Comparison of ENCODE assay signal across 8 mouse cellular contexts in the genomic region with DNA sequence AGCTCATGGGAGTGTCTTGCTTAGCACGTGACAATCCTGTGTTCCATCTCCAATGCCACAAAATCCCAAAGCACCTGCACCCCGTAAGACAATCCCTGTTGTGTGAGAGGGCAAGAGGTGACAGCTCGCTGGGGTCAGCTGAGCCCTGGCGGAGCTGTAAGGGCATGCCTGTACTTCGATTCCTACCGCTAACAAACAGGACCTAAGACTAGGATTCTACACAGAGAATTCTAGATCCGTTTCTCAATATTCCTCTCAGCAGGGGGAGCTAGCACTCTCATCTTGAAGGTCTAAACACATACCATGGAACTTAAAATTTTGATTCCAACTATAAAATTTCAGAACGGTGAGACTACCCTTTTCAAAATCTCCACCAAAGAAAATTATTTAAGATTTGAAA. TPM values are rescaled to one million over a fixed set of nuclear protein-coding genes. Genes with fewer than 3 reads are reported as not detected.
DNase-seq lines count a peak whose midpoint lies in the region; ATAC-seq and TF ChIP-seq lines count a peak whose summit lies in the region.

No protein-coding gene starts in this region.

- no peaks in the 10 kb centered on the region for H3K4me1 ChIP-seq in heart, embryonic 16.5 days (ENCODE audit: control insufficient read depth, insufficient read depth, low read length)
- H3K4me1 ChIP-seq in heart, embryonic 12.5 days (replicated peaks) = peaks cover 9% of the 10 kb centered on the region; the same call in 1 of the 2 replicates
- peaks cover 3% of the 10 kb centered on the region; the same call in 1 of the 2 replicates for H3K4me1 ChIP-seq in kidney, adult 2 months (ENCODE audit: control insufficient read depth, insufficient read depth, low read length)
- peaks cover 47% of the 10 kb centered on the region for H3K4me1 ChIP-seq in neural tube, embryonic 11.5 days (ENCODE audit: control insufficient read depth, insufficient read depth, low read length)
- H3K4me1 ChIP-seq in forebrain, embryonic 13.5 days = no peaks in the 10 kb centered on the region

- no peak overlapping the region for H3K27ac ChIP-seq in heart, embryonic 16.5 days (ENCODE audit: low read length)
- H3K27ac ChIP-seq in heart, embryonic 12.5 days (ENCODE audit: poor library complexity, severe bottlenecking) = no peak overlapping the region
- H3K27ac ChIP-seq in kidney, adult 2 months (ENCODE audit: insufficient read depth, low read depth, low read length) = no peak overlapping the region
- H3K27ac ChIP-seq in neural tube, embryonic 11.5 days (ENCODE audit: low read depth, low read length) = peak overlapping the region; percentile 53; the same call in 1 of the 2 replicates
- no peak overlapping the region for H3K27ac ChIP-seq in forebrain, embryonic 13.5 days

- no peaks in the 10 kb centered on the region for H3K36me3 ChIP-seq in heart, embryonic 16.5 days (ENCODE audit: control insufficient read depth, insufficient read depth)
- H3K36me3 ChIP-seq in heart, embryonic 12.5 days = no peaks in the 10 kb centered on the region
- no peaks in the 10 kb centered on the region for H3K36me3 ChIP-seq in kidney, adult 2 months (ENCODE audit: control insufficient read depth, insufficient read depth, low read length)
- no peaks in the 10 kb centered on the region for H3K36me3 ChIP-seq in neural tube, embryonic 11.5 days (ENCODE audit: control insufficient read depth, insufficient read depth, low read length)
- H3K36me3 ChIP-seq in forebrain, embryonic 13.5 days (ENCODE audit: poor library complexity, severe bottlenecking) = no peaks in the 10 kb centered on the region

- H3K9ac ChIP-seq in heart, embryonic 16.5 days (ENCODE audit: low read length) = no peak overlapping the region
- no peak overlapping the region for H3K9ac ChIP-seq in heart, embryonic 12.5 days
- H3K9ac ChIP-seq in neural tube, embryonic 11.5 days (ENCODE audit: low read length) = no peak overlapping the region; the same call in 1 of the 2 replicates
- H3K9ac ChIP-seq in forebrain, embryonic 13.5 days = no peak overlapping the region

- TF ChIP-seq CTCF in kidney, adult 2 months (conservative IDR thresholded peaks at IDR 0.05; ENCODE audit: insufficient read depth, insufficient read length, low read depth, low read length) = no peak

- no peak for TF ChIP-seq POLR2A in kidney, adult 2 months (IDR thresholded peaks at IDR 0.05; ENCODE audit: low read depth, low read length)

- H3K27me3 ChIP-seq in heart, embryonic 16.5 days (ENCODE audit: control insufficient read depth, insufficient read depth, low read length) = peaks cover 42% of the 10 kb centered on the region
- H3K27me3 ChIP-seq in heart, embryonic 12.5 days (replicated peaks) = peaks cover 38% of the 10 kb centered on the region
- no peaks in the 10 kb centered on the region for H3K27me3 ChIP-seq in kidney, adult 2 months (replicated peaks; ENCODE audit: control insufficient read depth, insufficient read depth, low read length)
- no peaks in the 10 kb centered on the region for H3K27me3 ChIP-seq in neural tube, embryonic 11.5 days (ENCODE audit: control insufficient read depth, insufficient read depth, low read length)
- peaks cover 80% of the 10 kb centered on the region for H3K27me3 ChIP-seq in forebrain, embryonic 13.5 days

- WGBS in heart, embryonic 16.5 days = 38% methylated on average over 8 of the region's 8 CpGs
- WGBS in heart, embryonic 12.5 days = 39% methylated on average over 8 of the region's 8 CpGs
- 26% methylated on average over 8 of the region's 8 CpGs for WGBS in kidney, adult 2 months
- 15% methylated on average over 8 of the region's 8 CpGs for WGBS in neural tube, embryonic 11.5 days
- WGBS in forebrain, embryonic 13.5 days = 30% methylated on average over 8 of the region's 8 CpGs

- 0 out of 2 replicates have a peak, but pooled peaks have one; percentile 32 for ATAC-seq in heart, embryonic 16.5 days (replicated peaks; ENCODE audit: extremely low read depth, insufficient read depth, low FRiP score)
- ATAC-seq in heart, embryonic 12.5 days (ENCODE audit: insufficient number of reproducible peaks, low FRiP score) = no peak
- ATAC-seq in neural tube, embryonic 11.5 days (ENCODE audit: insufficient read depth, low FRiP score, low TSS enrichment) = no peak
- no peak for ATAC-seq in forebrain, embryonic 13.5 days

- H3K4me3 ChIP-seq in heart, embryonic 16.5 days (ENCODE audit: low read length) = no peak overlapping the region
- H3K4me3 ChIP-seq in heart, embryonic 12.5 days = no peak overlapping the region
- H3K4me3 ChIP-seq in kidney, adult 2 months (ENCODE audit: insufficient read depth, low read depth, low read length) = no peak overlapping the region
- H3K4me3 ChIP-seq in neural tube, embryonic 11.5 days (ENCODE audit: low read depth, low read length) = no peak overlapping the region
- no peak overlapping the region for H3K4me3 ChIP-seq in forebrain, embryonic 13.5 days

- H3K9me3 ChIP-seq in heart, embryonic 16.5 days (replicated peaks; ENCODE audit: control insufficient read depth, low read length) = no peaks in the 10 kb centered on the region
- no peaks in the 10 kb centered on the region for H3K9me3 ChIP-seq in heart, embryonic 12.5 days (replicated peaks)
- no peaks in the 10 kb centered on the region for H3K9me3 ChIP-seq in neural tube, embryonic 11.5 days (ENCODE audit: control insufficient read depth, low read length)
- no peaks in the 10 kb centered on the region for H3K9me3 ChIP-seq in forebrain, embryonic 13.5 days (replicated peaks)

- DNase-seq in thymus, postnatal 0 days (ENCODE audit: low spot score) = peak; percentile 16
- DNase-seq in thymus, postnatal 4 days = no peak
- DNase-seq in kidney, adult 2 months = peak; percentile 83
- peak; percentile 48 for DNase-seq in neural tube, embryonic 11.5 days (ENCODE audit: low spot score)
- DNase-seq in cerebellum, adult 9-10 months = no peak

- no peak overlapping the region for H3K4me2 ChIP-seq in heart, embryonic 16.5 days (ENCODE audit: low read depth, low read length)
- H3K4me2 ChIP-seq in heart, embryonic 12.5 days = no peak overlapping the region
- peak overlapping the region; percentile 38 for H3K4me2 ChIP-seq in neural tube, embryonic 11.5 days (ENCODE audit: low read depth)
- H3K4me2 ChIP-seq in forebrain, embryonic 13.5 days = no peak overlapping the region

RNA-seq across cellular contexts. Expression of a gene that starts 9.7 kb away (rescaled TPM):
- polyA plus RNA-seq in heart, embryonic 16.5 days (2015; fragmentation: Nextera tagmentation; extraction: Ambion mirVana) = 15.9 and 17.0 TPM in 2 replicates
- polyA plus RNA-seq in heart, embryonic 12.5 days (2016; fragmentation: Nextera tagmentation; extraction: Ambion mirVana) = 12.2 and 13.9 TPM in 2 replicates
- 24.2 and 24.6 TPM in 2 replicates for polyA plus RNA-seq in thymus, postnatal 0 days (2015; fragmentation: Nextera tagmentation; extraction: Ambion mirVana)
- 12.4 and 22.2 TPM in 2 replicates for polyA plus RNA-seq in kidney, adult 2 months (2012; rRNA removed)
- polyA plus RNA-seq in neural tube, embryonic 11.5 days (2014; fragmentation: Nextera tagmentation; extraction: Ambion mirVana) = 70.1 and 71.8 TPM in 2 replicates
- polyA plus RNA-seq in forebrain, embryonic 13.5 days (2015; fragmentation: Nextera tagmentation; extraction: Ambion mirVana) = 3.6 and 4.1 TPM in 2 replicates

Comparison
In these comparisons a context has a peak if more than half of its experiments do, and no peak if none do; other contexts are left out.
1. DNase-seq: peak in thymus, postnatal 0 days (single experiment), kidney, adult 2 months (single experiment) and neural tube, embryonic 11.5 days (single experiment); none in thymus, postnatal 4 days (single experiment) and cerebellum, adult 9-10 months (single experiment).